Mouse (Mus musculus): ENCODE data around the gene Gucy1b2.

GRCm38 (mm10) chr14:62353372-62353771 is 102.7 kb downstream of the Gucy1b2 start:
- no peak for TF ChIP-seq EP300 (optimal IDR thresholded peaks at IDR 0.05)
- no peak for TF ChIP-seq CTCF (IDR thresholded peaks at IDR 0.05; ENCODE audit: low read depth)

Measured in stomach, postnatal 0 days (tissue).